Mouse (Mus musculus) kidney, adult 9 months (tissue): ENCODE results near the gene Fyttd1.
"Not testable (repeated sequence)": the region's sequence is repeated elsewhere in the genome, so short reads cannot be mapped to it uniquely, and the experiment has no call there.

ENCODE experiments used
- DNase-seq: peaks from one replicate; pipeline ENCODE4 v3.0.0; 2022

Gene Fyttd1

GRCm38 (mm10) chr16:32878972-32879926, 1.9 kb downstream of the Fyttd1 start:
- DNase-seq, result no peak

DNA sequence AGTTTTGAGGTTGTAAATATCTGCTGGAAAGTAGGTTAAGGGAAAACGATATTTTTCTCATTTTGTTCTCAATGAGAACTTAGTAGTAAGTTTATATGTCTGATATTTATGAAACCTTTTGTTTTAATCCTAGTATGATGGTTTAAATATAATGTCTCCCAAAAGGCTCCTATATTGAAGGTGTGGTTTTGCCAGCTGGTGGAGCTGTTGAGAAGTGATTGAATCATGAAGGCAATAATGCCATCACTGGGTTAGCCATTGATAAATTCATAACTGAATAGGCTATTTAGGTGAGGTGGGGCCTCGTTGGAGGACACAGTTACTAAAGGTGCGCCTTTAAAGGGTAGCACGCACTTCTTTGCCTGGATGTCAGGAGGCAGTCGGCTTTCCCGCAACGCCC, 4.2 kb downstream of the Fyttd1 start:
- DNase-seq, result no peak

- no peak for DNase-seq
Measured at GRCm38 (mm10) chr16:32887996-32888395, 10.7 kb downstream of the Fyttd1 start.

- peak; percentile 64 for DNase-seq
Measured at GRCm38 (mm10) chr16:32889881-32890280, 12.6 kb downstream of the Fyttd1 start.

DNA sequence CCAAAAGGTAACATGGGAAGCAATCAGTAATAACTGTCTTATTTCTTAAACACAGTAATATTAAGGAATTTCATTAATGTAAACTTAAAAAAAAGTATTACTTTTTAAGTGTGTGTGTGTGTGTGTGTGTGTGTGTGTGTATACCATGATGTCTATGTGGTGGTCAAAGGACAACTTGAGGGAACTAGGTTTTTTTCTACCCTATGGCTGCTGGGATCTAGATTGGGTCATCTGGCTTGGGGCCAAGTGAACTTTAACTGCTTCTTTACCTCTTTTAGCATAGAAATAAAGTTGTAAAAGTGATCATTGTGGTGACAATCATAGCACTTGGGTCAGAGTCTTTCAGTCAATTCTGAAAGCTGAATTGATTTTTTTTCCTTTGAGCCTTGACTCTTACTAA, 18.8 kb downstream of the Fyttd1 start:
- no peak for DNase-seq

DNA sequence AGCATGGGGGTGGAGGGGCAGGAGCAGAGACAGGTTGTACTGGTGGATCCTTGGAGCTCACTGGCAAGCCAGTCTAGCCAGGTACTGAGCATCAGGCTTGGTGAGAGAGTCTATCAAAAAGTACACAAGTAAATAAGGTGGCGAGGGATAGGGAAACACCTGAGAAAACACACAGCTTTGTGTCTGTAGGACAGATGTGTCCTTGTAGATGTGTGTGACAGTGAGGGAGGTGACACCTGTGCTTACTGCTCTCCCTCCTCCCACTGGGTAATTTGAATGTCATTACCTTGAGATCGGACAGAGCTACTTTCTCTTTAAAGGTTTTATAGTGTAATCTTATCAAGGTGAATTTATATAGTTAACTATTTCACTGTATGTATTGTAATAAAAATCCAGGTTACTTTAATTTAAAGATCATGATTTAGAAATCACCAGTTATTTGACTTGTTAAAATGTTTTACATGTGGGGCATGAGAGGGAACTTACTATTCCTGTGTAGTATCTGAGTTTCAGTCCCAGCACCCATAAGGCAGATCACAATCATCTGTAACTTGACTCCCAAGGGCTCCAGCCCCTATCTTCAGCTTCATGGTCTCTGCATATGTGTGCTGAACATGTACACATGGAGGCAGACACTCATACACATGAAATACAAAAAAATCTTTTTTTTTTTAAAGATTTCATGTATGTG, 24.2 kb downstream of the Fyttd1 start:
- no peak for DNase-seq

- no peak for DNase-seq
Measured at GRCm38 (mm10) chr16:32902051-32902428, 24.7 kb downstream of the Fyttd1 start.

DNA sequence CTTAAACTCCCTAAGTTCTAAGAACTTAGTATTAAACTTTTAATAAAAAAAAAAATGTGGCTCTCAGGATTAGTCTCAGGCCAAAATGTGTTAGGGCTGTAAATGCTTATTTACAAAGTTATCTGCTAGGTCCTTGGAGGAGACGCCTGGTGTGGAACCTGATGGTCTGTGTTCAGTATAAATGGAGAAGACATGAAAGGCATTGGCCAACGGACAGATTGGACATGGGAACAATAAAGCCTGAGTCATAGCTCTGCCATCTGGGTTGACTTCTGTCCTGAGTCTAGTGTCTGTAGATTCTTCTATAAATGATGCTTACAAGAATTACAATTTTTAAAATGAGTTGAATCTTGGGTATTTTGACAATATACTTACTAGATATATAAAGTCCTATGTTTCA, 28.9 kb downstream of the Fyttd1 start:
- no peak for DNase-seq

- peak; percentile 51 for DNase-seq
Measured at GRCm38 (mm10) chr16:32906727-32907126, 29.4 kb downstream of the Fyttd1 start.

DNA sequence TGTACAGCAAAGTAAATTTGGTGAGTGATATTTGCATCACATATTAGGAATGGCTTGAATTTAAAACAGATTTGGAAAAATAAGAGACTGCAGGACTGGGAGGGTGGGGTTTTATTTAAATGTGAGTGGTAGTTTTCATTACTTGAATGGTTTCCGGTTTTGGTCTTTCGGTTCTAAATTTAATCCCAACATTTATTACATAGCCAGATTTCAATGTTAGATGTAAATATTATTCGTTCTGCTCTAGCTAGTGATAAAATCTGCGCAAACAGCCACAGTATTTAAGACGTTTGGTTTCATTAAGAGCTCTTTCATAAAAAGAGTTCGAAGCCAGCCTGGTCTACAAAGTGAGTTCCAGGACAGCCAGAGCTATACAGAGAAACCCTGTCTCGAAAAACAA, 35.9 kb downstream of the Fyttd1 start:
- DNase-seq, result no peak

DNA sequence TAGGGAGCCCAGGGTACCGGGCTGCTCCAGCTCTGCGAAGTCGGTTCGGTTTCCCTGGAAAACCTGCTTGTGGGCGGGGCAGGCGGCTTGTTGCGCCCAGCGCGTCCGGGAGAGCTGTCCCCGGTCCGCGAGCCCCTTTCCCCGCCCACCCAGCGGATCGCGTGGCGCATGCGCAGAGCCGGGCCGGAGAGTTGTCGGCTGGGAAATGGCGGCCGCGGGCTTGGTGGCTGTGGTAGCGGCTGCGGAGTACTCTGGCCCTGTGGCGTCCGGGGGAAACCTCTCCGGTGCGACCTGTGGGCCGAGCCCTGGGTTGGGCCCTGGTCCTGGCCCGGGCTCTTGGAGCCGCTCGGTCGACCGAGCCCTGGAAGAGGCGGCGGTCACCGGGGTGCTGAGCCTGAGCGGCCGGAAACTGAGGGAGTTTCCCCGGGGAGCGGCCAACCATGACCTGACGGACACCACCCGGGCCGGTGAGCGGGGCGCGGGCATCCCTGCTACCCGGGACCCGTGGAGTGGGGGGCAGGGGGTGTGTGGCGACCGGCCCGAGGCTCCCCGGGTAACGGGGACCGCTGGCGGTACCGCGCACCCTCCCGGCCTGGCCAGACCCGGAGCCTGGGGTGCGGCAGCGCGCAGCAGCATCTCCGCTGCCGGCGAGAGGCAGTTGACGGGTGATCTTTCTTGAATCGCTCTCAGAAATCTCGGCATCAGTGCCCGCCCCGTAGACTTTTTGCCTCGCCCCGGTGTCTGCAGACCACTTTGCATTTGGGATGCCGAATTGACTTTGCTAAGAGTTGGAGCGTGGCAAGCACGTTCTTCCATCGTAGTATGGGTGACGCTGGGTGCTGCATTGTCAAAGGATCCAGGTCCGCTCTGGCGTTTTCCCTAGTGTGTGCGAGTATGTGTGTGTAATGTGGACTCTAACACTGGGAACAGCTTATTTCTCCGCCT, 36.9 kb downstream of the Fyttd1 start, which contains the start of gene Lrch3:
Gene Lrch3 (plus strand): TSS at position 164 of the 945 bp plus-strand sequence.
- DNase-seq, result peak; percentile 94

DNA sequence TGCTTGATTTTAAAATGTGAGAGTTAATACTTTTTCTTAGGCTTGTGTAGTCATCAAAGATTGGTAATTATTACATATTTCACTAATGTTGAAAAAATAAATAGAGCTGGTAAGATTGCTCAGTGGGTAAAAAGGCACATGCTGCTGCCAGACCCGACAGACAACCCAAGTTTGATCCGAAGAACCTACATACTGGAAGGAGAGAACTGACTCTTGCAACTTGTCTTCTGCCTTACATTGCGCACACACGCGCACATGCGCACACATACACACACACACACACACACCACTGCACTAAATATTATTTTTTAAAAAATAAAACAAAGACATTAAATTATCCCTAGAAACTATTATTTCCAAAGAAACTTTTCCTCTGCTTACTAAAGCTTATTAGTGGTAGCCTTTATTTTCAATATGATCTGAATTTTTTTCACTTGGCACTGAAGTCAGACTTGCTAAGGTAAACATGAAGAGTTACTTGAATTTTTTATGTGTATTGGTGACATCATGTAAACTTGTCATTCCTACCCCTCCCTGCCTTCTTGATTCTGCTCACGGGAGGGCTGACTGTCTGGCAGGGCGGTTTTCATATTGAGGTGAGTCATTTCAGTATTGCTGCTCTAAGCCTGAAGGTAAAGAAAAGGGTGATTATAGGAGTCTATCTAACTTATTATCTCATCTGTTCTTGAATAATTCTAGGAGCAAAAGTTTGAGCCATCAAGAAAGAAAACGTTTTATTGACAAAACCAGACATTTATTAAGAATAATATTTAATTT, 38.2 kb downstream of the Fyttd1 start:
- DNase-seq, result no peak

DNA sequence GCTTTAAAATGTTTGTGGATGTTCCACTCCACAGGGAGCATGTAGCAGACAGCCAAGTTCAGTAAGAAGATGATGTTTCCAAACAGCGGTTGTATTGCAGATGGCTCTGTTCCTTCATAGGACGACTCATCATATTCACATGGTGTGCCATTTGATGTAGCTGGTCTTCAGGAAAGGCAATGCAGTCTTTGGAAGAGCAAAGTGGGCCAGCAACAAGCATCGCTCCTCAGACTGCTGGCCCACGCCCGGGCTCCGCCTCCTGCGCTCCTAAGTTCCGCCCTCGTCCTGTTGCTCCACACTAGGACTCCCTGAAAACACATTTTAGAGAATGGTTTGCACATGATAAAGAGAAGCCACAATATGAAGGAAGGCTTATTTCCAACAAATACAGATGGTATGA, 49.3 kb downstream of the Fyttd1 start:
- not testable (repeated sequence) for DNase-seq

GRCm38 (mm10) chr16:32927044-32927443, 49.7 kb downstream of the Fyttd1 start:
- no peak for DNase-seq

- DNase-seq, result no peak
Measured at GRCm38 (mm10) chr16:32929918-32930317, 52.6 kb downstream of the Fyttd1 start.

- peak; percentile 55 for DNase-seq
Measured at GRCm38 (mm10) chr16:32934470-32934869, 57.2 kb downstream of the Fyttd1 start.

DNA sequence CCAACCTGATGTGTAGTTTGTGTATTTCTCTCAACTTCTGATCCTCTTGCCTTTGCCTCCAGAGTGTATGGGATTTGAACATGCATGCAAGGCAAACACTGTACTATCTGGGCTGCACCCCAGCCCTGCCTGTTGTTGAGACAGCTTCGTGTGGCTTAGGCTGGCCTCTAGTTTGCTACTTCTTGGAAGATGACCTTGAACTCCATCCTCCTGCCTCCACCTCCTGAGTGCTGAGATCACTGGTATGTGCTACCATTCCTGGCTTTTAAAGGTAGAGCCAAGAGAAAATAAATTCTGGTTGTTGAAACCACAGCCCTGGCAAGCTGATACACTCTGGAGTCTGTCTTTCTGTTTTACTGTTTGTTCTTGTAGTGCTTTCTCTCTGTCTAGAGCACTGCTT, 57.8 kb downstream of the Fyttd1 start:
- no peak for DNase-seq

GRCm38 (mm10) chr16:32937358-32937757, 60.1 kb downstream of the Fyttd1 start:
- no peak for DNase-seq

DNA sequence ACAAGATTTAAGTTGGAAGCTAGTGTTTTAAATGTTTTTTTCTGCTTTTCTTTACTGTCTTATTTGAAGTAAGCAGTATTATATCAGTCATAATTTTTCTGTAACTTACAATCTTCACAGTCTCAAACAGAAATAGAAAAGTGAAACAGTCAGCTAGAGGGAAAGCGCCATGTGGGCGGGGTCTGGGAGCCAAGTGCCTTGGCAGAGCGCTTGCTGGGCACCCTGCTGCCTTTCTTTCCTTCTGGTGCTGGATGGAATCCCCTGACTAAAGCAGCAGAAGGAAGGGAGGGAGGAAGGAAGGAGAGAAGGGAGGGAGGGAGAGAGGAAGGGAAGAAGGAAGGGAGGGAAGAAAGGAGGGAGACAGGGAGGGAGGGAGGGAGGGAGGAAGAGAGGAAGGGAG, 62.0 kb downstream of the Fyttd1 start:
- DNase-seq, result peak; percentile 26

- not testable (repeated sequence) for DNase-seq
Measured at GRCm38 (mm10) chr16:32939716-32940115, 62.4 kb downstream of the Fyttd1 start.

GRCm38 (mm10) chr16:32941226-32941625, 63.9 kb downstream of the Fyttd1 start:
- DNase-seq, result not testable (repeated sequence)

GRCm38 (mm10) chr16:32942694-32943093, 65.4 kb downstream of the Fyttd1 start:
- DNase-seq, result no peak
